Comparison of ENCODE assay signal across 8 mouse cellular contexts in the genomic region with DNA sequence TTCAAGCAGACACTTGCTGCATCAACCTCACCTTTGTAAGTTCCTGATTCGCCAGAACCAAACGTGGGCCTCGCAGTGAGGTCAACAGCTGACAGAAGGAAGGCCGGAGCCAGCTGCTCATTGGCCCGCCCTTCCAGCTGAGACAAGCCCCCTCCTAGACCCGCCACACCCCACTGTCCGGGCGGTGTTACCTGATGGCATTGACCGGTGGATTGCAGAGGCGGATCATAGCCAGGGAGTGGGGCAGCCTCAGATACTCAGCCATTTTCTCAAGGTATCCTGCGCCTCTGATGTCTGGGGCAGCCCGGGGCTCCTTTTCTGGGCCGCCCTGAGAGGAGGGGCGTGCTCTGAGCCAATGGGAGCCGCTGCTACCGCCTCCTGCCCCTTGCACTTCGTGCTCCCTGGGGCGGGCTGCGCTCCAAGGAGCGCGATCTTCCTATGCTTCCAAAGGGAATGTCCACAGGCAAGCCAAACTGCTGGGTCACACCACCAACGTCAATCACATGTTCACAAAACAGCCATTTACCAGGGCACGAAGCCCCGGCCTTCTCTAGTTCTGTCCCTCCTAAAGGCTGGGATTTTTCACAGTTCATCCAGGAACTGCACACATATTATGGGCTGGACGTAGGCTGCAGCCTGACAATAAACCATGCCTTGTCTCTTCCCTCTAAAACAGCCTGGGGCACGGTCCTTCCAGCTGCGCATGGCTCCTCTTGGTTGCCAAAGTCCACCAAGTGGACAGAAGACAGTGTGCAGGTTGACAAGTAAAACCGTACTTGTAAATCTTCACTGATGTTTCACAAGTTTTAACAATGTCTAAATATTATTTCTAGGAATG. TPM values are rescaled to one million over a fixed set of nuclear protein-coding genes. Genes with fewer than 3 reads are reported as not detected.
DNase-seq lines count a peak whose midpoint lies in the region; ATAC-seq and TF ChIP-seq lines count a peak whose summit lies in the region.

Ehhadh (minus strand) TSS at position 292 of the 838 bp plus-strand sequence.

- no peak for TF ChIP-seq POLR2A in limb, embryonic 14.5 days (IDR thresholded peaks at IDR 0.05; ENCODE audit: borderline replicate concordance, extremely low read depth, insufficient read depth, insufficient read length)

- peak; percentile 89 for ATAC-seq in embryonic facial prominence, embryonic 11.5 days (replicated peaks; ENCODE audit: insufficient number of reproducible peaks, low FRiP score, low TSS enrichment, low read depth)
- peak; percentile 95 for ATAC-seq in intestine, postnatal 0 days
- peak; percentile 94 for ATAC-seq in limb, embryonic 14.5 days (ENCODE audit: low FRiP score, low read depth)
- ATAC-seq in midbrain, embryonic 14.5 days (ENCODE audit: low FRiP score, low TSS enrichment) = peak; percentile 80

- no peaks in the 10 kb centered on the region for H3K36me3 ChIP-seq in embryonic facial prominence, embryonic 11.5 days (replicated peaks; ENCODE audit: control insufficient read depth, insufficient read depth, low read depth, low read length)
- no peaks in the 10 kb centered on the region for H3K36me3 ChIP-seq in intestine, postnatal 0 days (ENCODE audit: control insufficient read depth, insufficient read depth)
- no peaks in the 10 kb centered on the region for H3K36me3 ChIP-seq in limb, embryonic 14.5 days (ENCODE audit: control insufficient read depth, insufficient read depth, low read length)
- H3K36me3 ChIP-seq in midbrain, embryonic 14.5 days (ENCODE audit: control insufficient read depth, insufficient read depth, low read length) = no peaks in the 10 kb centered on the region

- H3K9me3 ChIP-seq in embryonic facial prominence, embryonic 11.5 days (replicated peaks; ENCODE audit: control insufficient read depth, low read length) = no peaks in the 10 kb centered on the region
- no peaks in the 10 kb centered on the region for H3K9me3 ChIP-seq in intestine, postnatal 0 days (ENCODE audit: control insufficient read depth)
- H3K9me3 ChIP-seq in limb, embryonic 14.5 days (ENCODE audit: control insufficient read depth, low read length) = no peaks in the 10 kb centered on the region
- no peaks in the 10 kb centered on the region for H3K9me3 ChIP-seq in midbrain, embryonic 14.5 days (ENCODE audit: control insufficient read depth, low read length)

- peak within 1 kb of the TSS; percentile 45 for H3K4me3 ChIP-seq in embryonic facial prominence, embryonic 11.5 days (ENCODE audit: low read depth, low read length)
- peak within 1 kb of the TSS; percentile 48 for H3K4me3 ChIP-seq in intestine, postnatal 0 days (ENCODE audit: low read depth, low read length)
- H3K4me3 ChIP-seq in limb, embryonic 14.5 days (replicated peaks; ENCODE audit: low read length) = peak within 1 kb of the TSS; percentile 51
- H3K4me3 ChIP-seq in midbrain, embryonic 14.5 days (replicated peaks; ENCODE audit: low read depth, low read length) = peak within 1 kb of the TSS; percentile 45

- H3K27ac ChIP-seq in embryonic facial prominence, embryonic 11.5 days (replicated peaks; ENCODE audit: low read depth, low read length) = no peak within 1 kb of the TSS
- peak within 1 kb of the TSS; percentile 79 for H3K27ac ChIP-seq in intestine, postnatal 0 days (ENCODE audit: low read depth, low read length)
- H3K27ac ChIP-seq in limb, embryonic 14.5 days (replicated peaks; ENCODE audit: low read depth, low read length) = no peak within 1 kb of the TSS
- H3K27ac ChIP-seq in midbrain, embryonic 14.5 days (replicated peaks; ENCODE audit: low read depth, low read length) = no peak within 1 kb of the TSS

- 7% methylated on average over 28 of the region's 28 CpGs for WGBS in embryonic facial prominence, embryonic 11.5 days
- 2% methylated on average over 28 of the region's 28 CpGs for WGBS in intestine, postnatal 0 days
- WGBS in limb, embryonic 14.5 days = 7% methylated on average over 26 of the region's 28 CpGs
- 7% methylated on average over 28 of the region's 28 CpGs for WGBS in midbrain, embryonic 14.5 days

- TF ChIP-seq CTCF in intestine, postnatal 0 days (IDR thresholded peaks at IDR 0.05; ENCODE audit: low read depth) = peak; percentile 40

- no peaks in the 10 kb centered on the region for H3K27me3 ChIP-seq in embryonic facial prominence, embryonic 11.5 days (ENCODE audit: control insufficient read depth, insufficient read depth, low read length)
- no peaks in the 10 kb centered on the region for H3K27me3 ChIP-seq in intestine, postnatal 0 days (replicated peaks; ENCODE audit: control insufficient read depth, insufficient read depth, low read length)
- no peaks in the 10 kb centered on the region for H3K27me3 ChIP-seq in limb, embryonic 14.5 days (ENCODE audit: control insufficient read depth, insufficient read depth, low read length)
- H3K27me3 ChIP-seq in midbrain, embryonic 14.5 days (ENCODE audit: control insufficient read depth, insufficient read depth, low read length) = no peaks in the 10 kb centered on the region

- H3K9ac ChIP-seq in embryonic facial prominence, embryonic 11.5 days (replicated peaks; ENCODE audit: low read length) = peak within 1 kb of the TSS; percentile 57
- H3K9ac ChIP-seq in intestine, postnatal 0 days (ENCODE audit: low read depth, low read length) = peak within 1 kb of the TSS; percentile 45
- peak within 1 kb of the TSS; percentile 72 for H3K9ac ChIP-seq in limb, embryonic 14.5 days (ENCODE audit: low read depth, low read length, severe bottlenecking)
- peak within 1 kb of the TSS; percentile 54 for H3K9ac ChIP-seq in midbrain, embryonic 14.5 days (replicated peaks; ENCODE audit: low read length)

- H3K4me1 ChIP-seq in embryonic facial prominence, embryonic 11.5 days (ENCODE audit: control insufficient read depth, insufficient read depth, low read length) = no peaks in the 10 kb centered on the region
- H3K4me1 ChIP-seq in intestine, postnatal 0 days (replicated peaks; ENCODE audit: control insufficient read depth, insufficient read depth, low read length) = 0 out of 2 replicates have a peak, but pooled peaks cover 4% of the 10 kb centered on the region
- peaks cover 3% of the 10 kb centered on the region; the same call in 1 of the 2 replicates for H3K4me1 ChIP-seq in limb, embryonic 14.5 days (ENCODE audit: control insufficient read depth, insufficient read depth, low read length)
- H3K4me1 ChIP-seq in midbrain, embryonic 14.5 days (ENCODE audit: control insufficient read depth, insufficient read depth, low read length) = peaks cover 13% of the 10 kb centered on the region

- DNase-seq in layer of hippocampus, adult 11-12 months (ENCODE audit: low spot score) = peak; percentile 47
- DNase-seq in layer of hippocampus, adult 9-10 months (ENCODE audit: low spot score) = no peak
- peak; percentile 68 for DNase-seq in embryonic facial prominence, embryonic 11.5 days (ENCODE audit: low spot score)
- peak; percentile 99 for DNase-seq in heart, adult 11 months
- peak; percentile 52 for DNase-seq in limb, embryonic 14.5 days (ENCODE audit: low spot score)
- DNase-seq in midbrain, embryonic 14.5 days = peak; percentile 70
- peak; percentile 45 to 65 for DNase-seq in spleen, postnatal 10 days (ENCODE audit: low spot score in 2 of 2)

- peak within 1 kb of the TSS; percentile 76 for H3K4me2 ChIP-seq in embryonic facial prominence, embryonic 11.5 days (ENCODE audit: low read depth, low read length)
- peak within 1 kb of the TSS; percentile 71 for H3K4me2 ChIP-seq in intestine, postnatal 0 days (replicated peaks; ENCODE audit: low read depth)
- peak within 1 kb of the TSS; percentile 74 for H3K4me2 ChIP-seq in limb, embryonic 14.5 days (replicated peaks; ENCODE audit: low read depth, low read length, severe bottlenecking)
- H3K4me2 ChIP-seq in midbrain, embryonic 14.5 days (ENCODE audit: low read length) = peak within 1 kb of the TSS; percentile 78

RNA-seq across cellular contexts. Expression of gene Ehhadh, which starts in this region (rescaled TPM):
- polyA plus RNA-seq in embryonic facial prominence, embryonic 11.5 days (2014; fragmentation: Nextera tagmentation; extraction: Ambion mirVana) = 2.1 and 2.6 TPM in 2 replicates
- 36.4 and 38.3 TPM in 2 replicates for polyA plus RNA-seq in intestine, postnatal 0 days (2015; fragmentation: Nextera tagmentation; extraction: Ambion mirVana)
- 4.7 and 4.8 TPM in 2 replicates for polyA plus RNA-seq in limb, embryonic 14.5 days (2012; rRNA removed)
- polyA plus RNA-seq in limb, embryonic 14.5 days (2014; fragmentation: Nextera tagmentation; extraction: Ambion mirVana) = 2.3 and 2.7 TPM in 2 replicates
- polyA plus RNA-seq in midbrain, embryonic 14.5 days (2014; fragmentation: Nextera tagmentation; extraction: Ambion mirVana) = 1.2 and 1.6 TPM in 2 replicates
